Mouse (Mus musculus): ENCODE results near the gene Naaladl1. TPM values are rescaled to one million over a fixed set of nuclear protein-coding genes. Genes with fewer than 3 reads are reported as not detected.

Naaladl1 gene
- 0.44 and 0.52 TPM in 2 replicates for polyA plus RNA-seq (2014; fragmentation: Nextera tagmentation; extraction: Ambion mirVana)

DNA sequence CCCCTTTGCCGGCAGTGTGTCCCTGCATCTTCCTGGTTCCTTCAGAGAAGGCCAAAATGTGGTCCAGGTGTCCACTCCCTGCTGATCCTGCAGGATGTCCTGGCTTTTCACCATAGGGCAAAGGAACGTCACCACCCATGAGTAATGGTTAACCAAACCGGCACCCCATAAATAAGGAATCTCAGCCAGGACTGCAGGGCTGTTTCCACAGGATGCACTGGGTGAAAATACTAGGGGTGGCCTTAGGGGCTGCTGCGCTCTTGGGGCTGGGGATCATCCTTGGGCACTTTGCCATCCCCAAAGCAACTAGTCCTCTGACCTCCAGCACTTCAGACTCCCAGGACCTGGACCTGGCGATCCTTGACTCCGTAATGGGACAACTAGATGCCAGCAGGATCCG, at the start of gene Naaladl1:
Naaladl1 (plus strand) TSS at position 197 of the 400 bp plus-strand sequence.
- no peaks in the 10 kb centered on the region for H3K27me3 ChIP-seq (ENCODE audit: control insufficient read depth, insufficient read depth, low read length)
- no peaks in the 10 kb centered on the region for H3K9me3 ChIP-seq (ENCODE audit: control insufficient read depth, low read length)
- H3K9ac ChIP-seq (replicated peaks; ENCODE audit: low read depth, low read length) = no peak within 1 kb of the TSS
- H3K4me1 ChIP-seq (ENCODE audit: control insufficient read depth, insufficient read depth, low read length) = no peaks in the 10 kb centered on the region
- no peak within 1 kb of the TSS for H3K4me3 ChIP-seq (ENCODE audit: low read depth, low read length)
- H3K27ac ChIP-seq (ENCODE audit: low read depth, low read length) = no peak within 1 kb of the TSS
- no peak for ATAC-seq (ENCODE audit: low read depth)
- H3K36me3 ChIP-seq (ENCODE audit: control insufficient read depth, insufficient read depth, low read length) = no peaks in the 10 kb centered on the region
- H3K4me2 ChIP-seq (ENCODE audit: low read depth, low read length) = no peak within 1 kb of the TSS
- WGBS = 90% methylated on average over 7 of the region's 7 CpGs

DNA sequence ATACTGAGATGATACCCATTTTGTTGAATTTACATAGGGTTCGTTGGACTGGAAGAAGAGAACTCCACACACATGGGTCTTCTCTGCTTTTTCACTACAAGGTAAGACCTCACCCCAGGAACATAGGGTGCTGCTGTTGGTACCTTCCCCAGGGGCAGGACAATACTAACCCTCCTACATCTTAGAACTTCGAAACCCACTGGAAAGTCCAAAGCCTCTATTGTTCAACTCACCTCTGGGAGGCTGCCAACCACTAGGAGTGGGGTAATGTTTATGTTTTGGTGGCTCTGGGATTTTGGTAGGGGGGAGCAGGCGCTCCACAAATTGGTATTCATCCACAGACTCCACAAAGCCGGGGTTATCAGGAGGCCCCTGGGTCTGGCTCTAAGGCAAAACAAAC, 48.9 kb upstream of the Naaladl1 start:
- WGBS = 68% methylated on average over 4 of the region's 4 CpGs
- H3K4me3 ChIP-seq (ENCODE audit: low read depth, low read length) = peak overlapping the region; percentile 78
- H3K27ac ChIP-seq (ENCODE audit: low read depth, low read length) = no peak overlapping the region
- peaks cover 15% of the 10 kb centered on the region for H3K4me1 ChIP-seq (ENCODE audit: control insufficient read depth, insufficient read depth, low read length)
- H3K4me2 ChIP-seq (ENCODE audit: low read depth, low read length) = peak overlapping the region; percentile 79
- H3K27me3 ChIP-seq (ENCODE audit: control insufficient read depth, insufficient read depth, low read length) = no peaks in the 10 kb centered on the region
- peaks cover 33% of the 10 kb centered on the region for H3K36me3 ChIP-seq (ENCODE audit: control insufficient read depth, insufficient read depth, low read length)
- H3K9ac ChIP-seq (replicated peaks; ENCODE audit: low read depth, low read length) = peak overlapping the region; percentile 79; the same call in 1 of the 2 replicates
- no peak for ATAC-seq (ENCODE audit: low read depth)
- no peaks in the 10 kb centered on the region for H3K9me3 ChIP-seq (ENCODE audit: control insufficient read depth, low read length)

DNA sequence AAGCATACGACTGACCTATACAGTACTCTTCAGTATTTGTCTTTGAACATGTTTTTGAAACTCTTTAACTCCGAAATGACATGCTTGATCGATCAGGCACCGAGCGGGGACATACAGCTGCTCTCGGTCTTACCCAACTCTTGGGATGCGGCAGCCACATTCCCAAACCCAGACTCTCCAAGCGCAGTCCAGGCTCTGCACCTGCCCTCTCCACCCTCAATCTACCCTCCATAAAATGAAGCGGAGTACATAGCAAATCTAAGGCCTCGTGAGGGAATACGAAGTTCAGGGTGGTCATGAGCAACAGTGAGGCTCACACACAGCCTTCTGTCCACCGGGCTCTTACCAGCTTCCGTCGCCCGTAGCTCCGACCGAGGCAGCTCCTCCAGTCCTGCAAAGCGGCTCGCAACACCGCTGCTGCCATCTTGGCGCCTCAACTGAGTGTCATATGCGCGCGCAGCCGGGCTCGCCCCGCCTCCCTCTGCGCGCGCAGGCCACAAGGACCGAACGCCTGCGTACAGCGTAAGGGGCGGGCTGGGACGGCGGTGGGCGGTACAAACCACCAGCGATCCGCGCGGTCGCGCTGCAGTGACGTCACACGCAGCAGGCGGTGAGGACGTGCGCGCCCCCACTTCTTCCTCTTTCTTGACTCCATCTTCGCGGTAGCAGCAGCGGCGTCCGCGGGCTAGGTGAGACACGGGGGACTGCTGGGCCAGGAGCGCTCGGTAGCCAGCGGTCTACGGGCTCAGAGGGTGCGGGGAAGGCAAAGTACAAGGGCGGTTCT, 48.1 kb upstream of the Naaladl1 start, which contains the start of the genes Mrpl49 and Fau:
Mrpl49 (minus strand) TSS at position 473 of the 784 bp plus-strand sequence.
Fau (plus strand) TSS at position 532 of the 784 bp plus-strand sequence.
- 0% methylated on average over 63 of the region's 63 CpGs for WGBS
- H3K9ac ChIP-seq (replicated peaks; ENCODE audit: low read depth, low read length) = peak within 1 kb of the TSS; percentile 79
- ATAC-seq (ENCODE audit: low read depth) = peak; percentile 85

DNA sequence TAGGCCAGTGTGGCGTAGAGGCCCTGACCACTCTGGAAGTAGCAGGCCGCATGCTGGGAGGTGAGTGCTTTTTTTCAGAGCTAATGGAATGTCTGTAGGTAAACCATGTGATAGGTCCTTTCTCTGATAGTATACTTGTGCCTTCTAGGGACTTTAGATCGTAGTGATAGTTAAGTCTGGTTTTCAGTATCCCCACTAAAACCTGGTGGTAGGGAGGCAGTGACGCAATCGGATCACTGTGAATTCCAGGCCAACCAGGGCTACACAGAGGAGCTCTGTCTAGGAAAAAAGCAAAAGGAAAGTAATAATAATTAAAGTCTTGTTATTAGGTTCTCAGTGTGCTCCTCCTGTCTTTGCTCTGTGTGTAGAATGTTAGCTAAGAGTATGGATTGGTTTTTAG, 47.1 kb upstream of the Naaladl1 start:
- H3K27me3 ChIP-seq (ENCODE audit: control insufficient read depth, insufficient read depth, low read length) = no peaks in the 10 kb centered on the region
- WGBS = 35% methylated on average over 5 of the region's 5 CpGs
- peak overlapping the region; percentile 79 for H3K9ac ChIP-seq (replicated peaks; ENCODE audit: low read depth, low read length)
- peak overlapping the region; percentile 78 for H3K4me3 ChIP-seq (ENCODE audit: low read depth, low read length)
- no peaks in the 10 kb centered on the region for H3K9me3 ChIP-seq (ENCODE audit: control insufficient read depth, low read length)
- peaks cover 26% of the 10 kb centered on the region for H3K4me1 ChIP-seq (ENCODE audit: control insufficient read depth, insufficient read depth, low read length)
- no peak for ATAC-seq (ENCODE audit: low read depth)
- H3K4me2 ChIP-seq (ENCODE audit: low read depth, low read length) = peak overlapping the region; percentile 83
- peaks cover 16% of the 10 kb centered on the region for H3K36me3 ChIP-seq (ENCODE audit: control insufficient read depth, insufficient read depth, low read length)
- H3K27ac ChIP-seq (ENCODE audit: low read depth, low read length) = no peak overlapping the region

More for the DNA sequence above, 48.1 kb upstream of the Naaladl1 start, which contains the start of the genes Mrpl49 and Fau:
- H3K9me3 ChIP-seq (ENCODE audit: control insufficient read depth, low read length) = no peaks in the 10 kb centered on the region
- peak within 1 kb of the TSS; percentile 83 for H3K4me2 ChIP-seq (ENCODE audit: low read depth, low read length)
- peak within 1 kb of the TSS; percentile 78 for H3K4me3 ChIP-seq (ENCODE audit: low read depth, low read length)
- peaks cover 23% of the 10 kb centered on the region for H3K4me1 ChIP-seq (ENCODE audit: control insufficient read depth, insufficient read depth, low read length)
- no peaks in the 10 kb centered on the region for H3K27me3 ChIP-seq (ENCODE audit: control insufficient read depth, insufficient read depth, low read length)
- peak within 1 kb of the TSS; percentile 83 for H3K27ac ChIP-seq (ENCODE audit: low read depth, low read length)
- H3K36me3 ChIP-seq (ENCODE audit: control insufficient read depth, insufficient read depth, low read length) = peaks cover 25% of the 10 kb centered on the region

DNA sequence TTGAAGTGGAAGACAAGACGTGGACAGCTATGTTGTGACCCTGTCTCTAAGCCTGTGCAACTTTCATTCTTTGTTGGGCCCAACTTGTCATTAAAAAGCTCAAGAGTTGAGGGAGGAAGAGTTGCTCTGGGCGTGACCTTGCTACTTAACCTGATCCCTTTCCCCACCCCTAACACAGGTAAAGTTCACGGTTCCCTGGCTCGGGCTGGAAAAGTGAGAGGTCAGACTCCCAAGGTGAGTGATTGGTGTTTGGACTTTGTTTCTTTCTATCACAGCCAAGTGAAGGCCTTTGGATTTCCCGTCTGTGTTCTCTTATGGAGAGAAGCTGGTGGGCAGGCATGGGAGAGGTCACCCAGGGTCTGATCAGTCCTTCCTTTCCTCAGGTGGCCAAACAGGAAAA, 46.6 kb upstream of the Naaladl1 start:
- Histone ChIP-seq H3K27me3 (ENCODE audit: control insufficient read depth, insufficient read depth, low read length) (no peaks in the 10 kb centered on the region), H3K4me3 (ENCODE audit: low read depth, low read length) (peak overlapping the region; percentile 78; the same call in 1 of the 2 replicates), H3K9me3 (ENCODE audit: control insufficient read depth, low read length) (no peaks in the 10 kb centered on the region), H3K4me2 (ENCODE audit: low read depth, low read length) (peak overlapping the region; percentile 83), H3K27ac (ENCODE audit: low read depth, low read length) (no peak overlapping the region), H3K36me3 (ENCODE audit: control insufficient read depth, insufficient read depth, low read length) (peaks cover 11% of the 10 kb centered on the region), H3K9ac (replicated peaks; ENCODE audit: low read depth, low read length) (no peak overlapping the region), H3K4me1 (ENCODE audit: control insufficient read depth, insufficient read depth, low read length) (peaks cover 26% of the 10 kb centered on the region)
- ATAC-seq (ENCODE audit: low read depth) = no peak
- 85% methylated on average over 5 of the region's 5 CpGs for whole genome bisulfite sequencing

DNA sequence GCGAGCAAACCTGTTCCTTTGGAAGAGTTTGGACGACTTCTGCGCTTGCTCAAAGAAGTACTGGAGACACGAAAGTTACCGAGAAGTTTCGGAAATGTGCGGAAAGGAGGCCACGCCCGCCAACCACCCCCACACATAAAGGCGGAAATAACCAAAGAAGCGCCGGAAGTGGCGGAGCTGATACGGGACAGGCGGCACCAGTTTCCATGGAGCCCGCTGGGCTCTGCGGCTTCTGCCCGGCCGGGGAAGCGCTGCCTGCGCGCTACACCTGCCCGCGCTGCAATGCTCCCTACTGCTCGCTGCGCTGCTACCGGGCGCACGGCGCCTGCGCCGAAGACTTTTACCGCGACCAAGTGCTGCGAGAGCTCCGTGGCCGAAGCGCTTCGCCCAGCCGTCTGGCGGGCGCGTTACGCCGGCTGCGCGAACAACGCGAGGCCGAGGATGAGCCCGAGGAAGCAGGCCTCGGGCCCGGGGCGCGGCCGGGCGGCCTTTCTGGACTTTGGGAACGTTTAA, 44.5 kb upstream of the Naaladl1 start, which contains the start of gene Znhit2:
Znhit2 (plus strand) TSS at position 172 of the 513 bp plus-strand sequence.
- no peaks in the 10 kb centered on the region; the same call in 1 of the 2 replicates for H3K36me3 ChIP-seq (ENCODE audit: control insufficient read depth, insufficient read depth, low read length)
- H3K4me2 ChIP-seq (ENCODE audit: low read depth, low read length) = peak within 1 kb of the TSS; percentile 100
- no peaks in the 10 kb centered on the region for H3K9me3 ChIP-seq (ENCODE audit: control insufficient read depth, low read length)
- H3K9ac ChIP-seq (replicated peaks; ENCODE audit: low read depth, low read length) = peak within 1 kb of the TSS; percentile 87
- H3K4me1 ChIP-seq (ENCODE audit: control insufficient read depth, insufficient read depth, low read length) = peaks cover 28% of the 10 kb centered on the region
- under 1% methylated on average over 58 of the region's 58 CpGs for WGBS
- peak within 1 kb of the TSS; percentile 84 for H3K4me3 ChIP-seq (ENCODE audit: low read depth, low read length)
- peak within 1 kb of the TSS; percentile 85 for H3K27ac ChIP-seq (ENCODE audit: low read depth, low read length)
- no peaks in the 10 kb centered on the region for H3K27me3 ChIP-seq (ENCODE audit: control insufficient read depth, insufficient read depth, low read length)
- peak; percentile 70 for ATAC-seq (ENCODE audit: low read depth)

DNA sequence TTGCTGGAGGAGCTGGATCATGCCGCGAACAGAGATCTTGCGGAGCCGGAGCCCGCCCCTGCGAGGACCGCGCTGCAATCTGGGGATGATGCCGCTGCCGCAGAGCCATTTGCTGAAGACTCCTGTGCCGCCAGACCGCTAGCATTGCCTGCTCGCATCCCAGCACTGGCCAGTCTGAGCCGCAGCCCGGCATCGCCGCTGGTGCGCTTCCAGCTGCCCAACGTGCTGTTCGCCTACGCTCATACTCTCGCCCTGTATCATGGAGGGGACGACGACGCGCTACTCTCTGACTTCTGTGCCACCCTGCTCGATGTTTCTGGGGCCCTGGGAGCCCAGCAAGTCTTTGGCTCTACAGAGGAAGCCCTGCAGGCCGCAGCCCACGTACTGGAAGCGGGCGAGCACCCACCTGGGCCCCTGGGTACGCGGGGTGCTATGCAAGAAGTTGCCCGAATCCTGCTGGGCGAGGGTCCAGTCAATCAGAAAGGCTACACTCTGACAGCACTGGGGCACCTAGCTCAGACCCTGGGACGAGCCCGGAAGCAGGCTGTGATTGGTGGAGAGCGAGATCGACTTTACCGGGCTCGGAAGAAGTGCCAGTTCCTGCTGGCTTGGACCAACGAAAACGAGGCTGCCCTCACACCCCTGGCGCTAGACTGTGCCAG, 43.8 kb upstream of the Naaladl1 start:
- Histone ChIP-seq H3K27me3 (ENCODE audit: control insufficient read depth, insufficient read depth, low read length) (no peaks in the 10 kb centered on the region), H3K4me1 (ENCODE audit: control insufficient read depth, insufficient read depth, low read length) (peaks cover 28% of the 10 kb centered on the region), H3K9ac (replicated peaks; ENCODE audit: low read depth, low read length) (peak overlapping the region; percentile 87), H3K27ac (ENCODE audit: low read depth, low read length) (peak overlapping the region; percentile 85), H3K4me3 (ENCODE audit: low read depth, low read length) (peak overlapping the region; percentile 84), H3K9me3 (ENCODE audit: control insufficient read depth, low read length) (no peaks in the 10 kb centered on the region), H3K36me3 (ENCODE audit: control insufficient read depth, insufficient read depth, low read length) (no peaks in the 10 kb centered on the region; the same call in 1 of the 2 replicates), H3K4me2 (ENCODE audit: low read depth, low read length) (peak overlapping the region; percentile 100)
- WGBS = 1% methylated on average over 44 of the region's 44 CpGs
- ATAC-seq (ENCODE audit: low read depth) = no peak

DNA sequence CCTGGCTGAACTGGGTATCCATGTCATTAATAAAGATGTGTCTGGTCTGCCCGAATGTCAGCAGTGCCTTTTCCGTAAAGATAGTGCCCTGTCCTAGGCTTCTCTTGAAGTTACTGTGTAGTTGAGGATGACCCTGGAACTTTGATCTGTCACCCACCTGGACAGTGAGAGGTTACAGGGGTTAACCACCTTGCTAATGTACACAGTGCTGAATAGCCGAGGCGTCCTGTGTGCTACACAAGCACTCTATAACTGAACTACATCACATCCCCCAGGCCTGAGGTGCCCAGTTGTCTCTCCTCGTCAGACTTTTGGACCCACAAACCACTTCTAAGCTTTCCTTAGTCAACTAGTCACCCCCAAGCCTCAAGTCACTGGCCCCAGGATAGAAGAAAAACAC, 43.2 kb upstream of the Naaladl1 start:
- H3K27ac ChIP-seq (ENCODE audit: low read depth, low read length) = peak overlapping the region; percentile 85; the same call in 1 of the 2 replicates
- WGBS = 71% methylated on average over 5 of the region's 5 CpGs

More for the DNA sequence above, 43.2 kb upstream of the Naaladl1 start:
- Histone ChIP-seq H3K27me3 (ENCODE audit: control insufficient read depth, insufficient read depth, low read length) (no peaks in the 10 kb centered on the region), H3K36me3 (ENCODE audit: control insufficient read depth, insufficient read depth, low read length) (no peaks in the 10 kb centered on the region; the same call in 1 of the 2 replicates), H3K9me3 (ENCODE audit: control insufficient read depth, low read length) (no peaks in the 10 kb centered on the region), H3K4me1 (ENCODE audit: control insufficient read depth, insufficient read depth, low read length) (peaks cover 28% of the 10 kb centered on the region), H3K4me2 (ENCODE audit: low read depth, low read length) (peak overlapping the region; percentile 100), H3K4me3 (ENCODE audit: low read depth, low read length) (peak overlapping the region; percentile 84), H3K9ac (replicated peaks; ENCODE audit: low read depth, low read length) (peak overlapping the region; percentile 87)
- ATAC-seq (ENCODE audit: low read depth) = no peak

Data from neural tube, embryonic 14.5 days (tissue).